Mouse (Mus musculus) embryonic facial prominence, embryonic 14.5 days (tissue): Measurements from ENCODE around the gene Tgoln1. TPM values are rescaled to one million over a fixed set of nuclear protein-coding genes. Genes with fewer than 3 reads are reported as not detected.

ENCODE experiments used
- ATAC-seq: fragments of 200-750 bp; cut with Nextera tagmentation; 2 replicates; pipeline ENCODE4 v1.8.0; 2017; ENCODE audit warnings: low read depth, moderate number of reproducible peaks, moderate TSS enrichment
- DNase-seq: peaks from one replicate; pipeline ENCODE4 v3.0.0-alpha.2; 2015; ENCODE audit warnings: low spot score
- H3K27ac ChIP-seq: fragments of 300-500 bp; sonication (generic); replicated peaks from 2 replicates; pipeline ENCODE4 v1.5.1; 2014; ENCODE audit warnings: low read depth, mild to moderate bottlenecking, low read length, moderate library complexity
- H3K27me3 ChIP-seq: fragments of 300-500 bp; sonication (generic); replicated peaks from 2 replicates; pipeline ENCODE4 v1.6.1; 2014; ENCODE audit warnings: low read length; ENCODE audit not compliant: control insufficient read depth, insufficient read depth
- H3K36me3 ChIP-seq: fragments of 300-500 bp; sonication (generic); 2 replicates; pipeline ENCODE4 v1.6.1; 2014; ENCODE audit warnings: low read length, mixed read lengths; ENCODE audit not compliant: control insufficient read depth, insufficient read depth
- H3K4me1 ChIP-seq: fragments of 300-500 bp; sonication (generic); 2 replicates; pipeline ENCODE4 v1.6.1; 2014; ENCODE audit warnings: antibody characterized with exemption, low read length; ENCODE audit not compliant: control insufficient read depth, insufficient read depth
- H3K4me2 ChIP-seq: fragments of 300-500 bp; sonication (generic); 2 replicates; pipeline ENCODE4 v1.6.1; 2014; ENCODE audit warnings: low read depth, mild to moderate bottlenecking, low read length, moderate library complexity, mixed read lengths
- H3K4me3 ChIP-seq: fragments of 300-500 bp; sonication (generic); 2 replicates; pipeline ENCODE4 v1.5.1; 2014; ENCODE audit warnings: low read depth, mild to moderate bottlenecking, low read length
- H3K9ac ChIP-seq: fragments of 300-500 bp; sonication (generic); 2 replicates; pipeline ENCODE4 v1.6.1; 2014; ENCODE audit warnings: low read depth, mild to moderate bottlenecking, low read length, moderate library complexity, mixed read lengths
- H3K9me3 ChIP-seq: fragments of 300-500 bp; sonication (generic); 2 replicates; pipeline ENCODE4 v1.6.1; 2016; ENCODE audit warnings: low read length; ENCODE audit not compliant: control insufficient read depth
- WGBS: fragments of 180-500 bp; shearing (Covaris S2); extraction: QIAGEN DNeasy Blood & Tissue Kit; methylation state at CpG from one replicate; pipeline ENCODE4 v1.1.7; 2014; 5-methylcytosine and 5-hydroxymethylcytosine counted together
- polyA plus RNA-seq: library from polyadenylated mRNA; unstranded; fragments of >200 nt; fragmentation: Nextera tagmentation; extraction: Ambion mirVana; gene quantifications from 2 replicates; pipeline ENCODE4 v1.2.1, GENCODE M21; 2014

The Tgoln1 gene
- polyA plus RNA-seq, 1 experiment from 2014 or later = 34.7 TPM

GRCm38 (mm10) chr6:72581625-72582382, 35.0 kb downstream of the Tgoln1 start:
- no peak overlapping the region for H3K27ac ChIP-seq
- H3K36me3 ChIP-seq = peaks cover 36% of the 10 kb centered on the region; the same call in 1 of the 2 replicates
- DNase-seq (no peak), ATAC-seq (no peak)
- H3K9ac ChIP-seq = no peak overlapping the region
- H3K4me2 ChIP-seq = no peak overlapping the region
- H3K27me3 ChIP-seq = no peaks in the 10 kb centered on the region
- no peaks in the 10 kb centered on the region for H3K4me1 ChIP-seq
- no peaks in the 10 kb centered on the region for H3K9me3 ChIP-seq
- 71% methylated on average over 11 of the region's 11 CpGs for WGBS
- no peak overlapping the region for H3K4me3 ChIP-seq

GRCm38 (mm10) chr6:72576041-72576440, 40.8 kb downstream of the Tgoln1 start:
- ATAC-seq (no peak), DNase-seq (no peak)
- Histone ChIP-seq H3K9me3 (no peaks in the 10 kb centered on the region), H3K9ac (no peak overlapping the region), H3K4me3 (no peak overlapping the region), H3K27ac (no peak overlapping the region), H3K36me3 (0 out of 2 replicates have a peak, but pooled peaks cover 44% of the 10 kb centered on the region), H3K4me1 (no peaks in the 10 kb centered on the region), H3K4me2 (no peak overlapping the region), H3K27me3 (no peaks in the 10 kb centered on the region)
- 86% methylated on average over 3 of the region's 3 CpGs for WGBS

GRCm38 (mm10) chr6:72571826-72572225, 45.0 kb downstream of the Tgoln1 start:
- H3K9me3 ChIP-seq = no peaks in the 10 kb centered on the region
- no peak overlapping the region for H3K9ac ChIP-seq
- no peaks in the 10 kb centered on the region for H3K4me1 ChIP-seq
- ATAC-seq (no peak), DNase-seq (no peak)
- no peak overlapping the region for H3K27ac ChIP-seq
- H3K36me3 ChIP-seq = 0 out of 2 replicates have a peak, but pooled peaks cover 19% of the 10 kb centered on the region
- no peak overlapping the region for H3K4me2 ChIP-seq
- H3K27me3 ChIP-seq = no peaks in the 10 kb centered on the region
- H3K4me3 ChIP-seq = no peak overlapping the region
- WGBS = 34% methylated on average over 3 of the region's 3 CpGs

- ATAC-seq = no peak
- H3K9me3 ChIP-seq = no peaks in the 10 kb centered on the region
- DNase-seq = no peak
- no peak overlapping the region for H3K27ac ChIP-seq
- H3K4me2 ChIP-seq = no peak overlapping the region
- no peak overlapping the region for H3K9ac ChIP-seq
- H3K27me3 ChIP-seq = no peaks in the 10 kb centered on the region
- WGBS = 88% methylated on average over 10 of the region's 10 CpGs
- 0 out of 2 replicates have a peak, but pooled peaks cover 14% of the 10 kb centered on the region for H3K36me3 ChIP-seq
- H3K4me1 ChIP-seq = no peaks in the 10 kb centered on the region
- H3K4me3 ChIP-seq = no peak overlapping the region
Measured at GRCm38 (mm10) chr6:72570644-72571397, 46.0 kb downstream of the Tgoln1 start.

- ATAC-seq (no peak), DNase-seq (no peak)
- 90% methylated on average over 10 of the region's 10 CpGs for WGBS
- Histone ChIP-seq H3K4me1 (no peaks in the 10 kb centered on the region), H3K27me3 (no peaks in the 10 kb centered on the region), H3K4me2 (no peak overlapping the region), H3K9me3 (no peaks in the 10 kb centered on the region), H3K9ac (no peak overlapping the region), H3K4me3 (no peak overlapping the region), H3K36me3 (0 out of 2 replicates have a peak, but pooled peaks cover 6% of the 10 kb centered on the region), H3K27ac (no peak overlapping the region)
Measured at GRCm38 (mm10) chr6:72568736-72569135, 48.1 kb downstream of the Tgoln1 start.

GRCm38 (mm10) chr6:72567508-72567907, 49.3 kb downstream of the Tgoln1 start:
- H3K27me3 ChIP-seq = no peaks in the 10 kb centered on the region
- H3K27ac ChIP-seq = no peak overlapping the region
- no peaks in the 10 kb centered on the region for H3K9me3 ChIP-seq
- 0 out of 2 replicates have a peak, but pooled peaks cover 3% of the 10 kb centered on the region for H3K36me3 ChIP-seq
- 80% methylated on average over 5 of the region's 5 CpGs for WGBS
- no peaks in the 10 kb centered on the region for H3K4me1 ChIP-seq
- no peak overlapping the region for H3K4me2 ChIP-seq
- H3K4me3 ChIP-seq = no peak overlapping the region
- DNase-seq (no peak), ATAC-seq (no peak)
- H3K9ac ChIP-seq = no peak overlapping the region

- Histone ChIP-seq H3K4me1 (no peaks in the 10 kb centered on the region), H3K9ac (no peak overlapping the region), H3K27ac (no peak overlapping the region), H3K4me3 (no peak overlapping the region), H3K9me3 (no peaks in the 10 kb centered on the region), H3K27me3 (no peaks in the 10 kb centered on the region), H3K36me3 (no peaks in the 10 kb centered on the region), H3K4me2 (no peak overlapping the region)
- whole genome bisulfite sequencing = 2% methylated on average over 4 of the region's 4 CpGs
- DNase-seq (peak; percentile 90), ATAC-seq (peak; percentile 87)
Measured at GRCm38 (mm10) chr6:72566044-72566443, 50.8 kb downstream of the Tgoln1 start.

GRCm38 (mm10) chr6:72565506-72565905, 51.3 kb downstream of the Tgoln1 start:
- H3K9ac ChIP-seq = no peak overlapping the region
- DNase-seq = no peak
- no peaks in the 10 kb centered on the region for H3K27me3 ChIP-seq
- peak overlapping the region; percentile 44 for H3K27ac ChIP-seq
- H3K4me2 ChIP-seq = no peak overlapping the region
- H3K4me3 ChIP-seq = no peak overlapping the region
- H3K36me3 ChIP-seq = no peaks in the 10 kb centered on the region
- no peak for ATAC-seq
- no peaks in the 10 kb centered on the region for H3K9me3 ChIP-seq
- no peaks in the 10 kb centered on the region for H3K4me1 ChIP-seq
- WGBS = 71% methylated on average over 7 of the region's 7 CpGs
